Mouse (Mus musculus): ENCODE measurements around the gene Tcf3. TPM values are rescaled to one million over a fixed set of nuclear protein-coding genes. Genes with fewer than 3 reads are reported as not detected.

Gene Tcf3
- total and polyA plus RNA-seq, 3 experiments: 125 to 258 TPM; not detected in 1

DNA sequence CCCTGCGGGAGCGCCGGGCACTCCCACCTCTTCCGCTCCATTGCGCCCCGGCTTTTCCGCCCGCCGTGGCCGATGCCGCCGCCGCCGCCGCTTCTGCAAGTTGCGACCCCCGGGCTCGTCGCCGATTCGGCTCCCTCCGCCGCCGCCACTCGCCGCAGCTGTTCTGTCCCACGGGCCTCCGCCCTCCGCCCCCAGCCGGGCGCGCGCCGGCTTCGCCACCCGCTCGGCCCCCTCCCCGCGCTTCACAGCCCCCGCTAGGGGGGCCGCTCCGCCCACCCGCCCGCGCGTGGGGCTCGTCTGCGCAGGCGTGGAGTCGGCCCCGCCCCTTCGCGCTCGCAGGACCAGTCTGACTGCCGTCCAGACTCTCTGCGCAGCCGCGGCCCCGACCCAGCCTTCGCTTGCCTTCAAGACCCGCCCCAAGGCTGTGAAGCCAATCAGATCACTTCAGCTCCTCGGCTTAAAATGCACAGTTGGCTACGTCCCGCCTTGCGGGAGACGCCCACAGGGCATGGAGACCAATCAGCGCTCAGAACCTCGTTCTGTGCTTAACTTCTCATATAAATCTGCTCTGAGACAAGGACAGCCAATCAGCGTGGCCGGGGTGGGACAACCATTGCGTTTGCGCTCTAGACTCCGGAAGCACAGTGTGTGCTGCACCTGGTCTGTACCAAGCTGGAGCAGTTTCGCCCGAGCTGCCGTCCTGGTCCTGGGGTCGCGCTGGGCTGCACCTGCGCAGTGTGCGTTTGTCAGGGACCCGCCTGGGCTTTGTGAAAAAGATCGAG lies 34.1 kb downstream of the Tcf3 start, which contains the start of gene Mbd3 (continued):
- TF ChIP-seq NRF1 (IDR thresholded peaks at IDR 0.05; ENCODE audit: insufficient read depth, low read depth, low read length, poor library complexity, severe bottlenecking) (peak; percentile 83), HCFC1 (IDR thresholded peaks at IDR 0.05; ENCODE audit: low read depth, low read length) (peak; percentile 80), ZMIZ1 (IDR thresholded peaks at IDR 0.05; ENCODE audit: low read depth, low read length) (peak; percentile 94), ZNF384 (IDR thresholded peaks at IDR 0.05; ENCODE audit: low read depth, low read length) (no peak), USF2 (IDR thresholded peaks at IDR 0.05; ENCODE audit: borderline replicate concordance in 1 of 2, insufficient read depth in 1 of 2, low read depth in 1 of 2, low read length in 2 of 2) (no peak), MAZ (IDR thresholded peaks at IDR 0.05; ENCODE audit: low read depth, low read length) (peak; percentile 93; the same call in 1 of the 2 replicates), TBP (IDR thresholded peaks at IDR 0.05; ENCODE audit: low read depth, low read length) (peak; percentile 95), BHLHE40 (IDR thresholded peaks at IDR 0.05; ENCODE audit: borderline replicate concordance, low read depth, low read length) (no peak), TCF12 (IDR thresholded peaks at IDR 0.05; ENCODE audit: low read depth, low read length) (peak; percentile 53), GABPA (IDR thresholded peaks at IDR 0.05; ENCODE audit: low read depth, low read length) (no peak), GATA1 (IDR thresholded peaks at IDR 0.05; ENCODE audit: low read depth, low read length) (no peak), TAL1 (IDR thresholded peaks at IDR 0.05; ENCODE audit: low read length) (no peak), POLR2A (IDR thresholded peaks at IDR 0.05; ENCODE audit: control insufficient read depth in 1 of 2, insufficient read depth in 1 of 2, low read depth in 1 of 2, low read length in 2 of 2, poor library complexity in 1 of 2) (peak; percentile 93 to 98), CTCF (IDR thresholded peaks at IDR 0.05 in 2 of 3, conservative IDR thresholded peaks at IDR 0.05 in 1 of 3; ENCODE audit: control insufficient read depth in 1 of 3, insufficient read depth in 1 of 3, low read depth in 2 of 3, low read length in 3 of 3, poor library complexity in 1 of 3, severe bottlenecking in 1 of 3) (no peak)

- peaks cover 12 to 21% of the 10 kb centered on the region in 2 experiments for H3K36me3 ChIP-seq (ENCODE audit: control insufficient read depth in 1 of 2, insufficient read depth in 2 of 2, low read length in 2 of 2)
- H3K9ac ChIP-seq (ENCODE audit: control insufficient read depth, low read depth, low read length, poor library complexity, severe bottlenecking): peak overlapping the region; percentile 98
- H3K4me3 ChIP-seq (ENCODE audit: control insufficient read depth in 1 of 2, insufficient read depth in 1 of 2, low read depth in 2 of 2, low read length in 2 of 2): peak overlapping the region; percentile 69 to 74
- H3K79me2 ChIP-seq (ENCODE audit: control insufficient read depth, insufficient read depth, low read length, poor library complexity): peaks cover 30% of the 10 kb centered on the region
- H3K27me3 ChIP-seq (ENCODE audit: control insufficient read depth in 1 of 2, insufficient read depth in 2 of 2, low read length in 2 of 2): no peaks in the 10 kb centered on the region
- H3K9me3 ChIP-seq (replicated peaks; ENCODE audit: insufficient read depth, low read length): no peaks in the 10 kb centered on the region
- peaks cover 0 to 26% of the 10 kb centered on the region in 2 experiments; a peak in 3 of 4 replicates for H3K4me1 ChIP-seq (ENCODE audit: control insufficient read depth in 1 of 2, insufficient read depth in 2 of 2, low read length in 2 of 2)
- H3K27ac ChIP-seq (ENCODE audit: control insufficient read depth, low read depth, low read length): peak overlapping the region; percentile 93
- peak; percentile 98 for DNase-seq (ENCODE audit: low read depth, low spot score)
- no peak for TF ChIP-seq ELF1 (IDR thresholded peaks at IDR 0.05; ENCODE audit: low read depth, low read length)
- peak; percentile 96 for TF ChIP-seq MAX (IDR thresholded peaks at IDR 0.05; ENCODE audit: low read length)
- peak; percentile 74 for TF ChIP-seq POLR2AphosphoS2 (IDR thresholded peaks at IDR 0.05; ENCODE audit: low read length)
- TF ChIP-seq USF2 (IDR thresholded peaks at IDR 0.05; ENCODE audit: borderline replicate concordance in 1 of 2, insufficient read depth in 1 of 2, low read depth in 1 of 2, low read length in 2 of 2): no peak
- TF ChIP-seq MYB (IDR thresholded peaks at IDR 0.05; ENCODE audit: low read depth, low read length): 0 out of 2 replicates have a peak, but pooled peaks have one; percentile 10
- no peak for TF ChIP-seq ZKSCAN1 (IDR thresholded peaks at IDR 0.05; ENCODE audit: low read depth, low read length)
- TF ChIP-seq SIN3A (IDR thresholded peaks at IDR 0.05; ENCODE audit: low read length): peak; percentile 76
- peak; percentile 64 for TF ChIP-seq TCF12 (IDR thresholded peaks at IDR 0.05; ENCODE audit: low read depth, low read length)
- TF ChIP-seq CHD2 (IDR thresholded peaks at IDR 0.05; ENCODE audit: low read length): no peak
- no peak for TF ChIP-seq MAFK (IDR thresholded peaks at IDR 0.05; ENCODE audit: borderline replicate concordance, low read depth, low read length)
- peak; percentile 92 for TF ChIP-seq MYC (IDR thresholded peaks at IDR 0.05; ENCODE audit: low read depth, low read length)
- TF ChIP-seq ZMIZ1 (IDR thresholded peaks at IDR 0.05; ENCODE audit: low read depth, low read length): peak; percentile 94
- peak; percentile 90 for TF ChIP-seq MXI1 (IDR thresholded peaks at IDR 0.05; ENCODE audit: low read depth, low read length)
- TF ChIP-seq JUND (IDR thresholded peaks at IDR 0.05; ENCODE audit: low read depth, low read length): no peak
- no peak; the same call in 1 of the 2 replicates for TF ChIP-seq KAT2A (conservative IDR thresholded peaks at IDR 0.05; ENCODE audit: low read depth, low read length)
- peak; percentile 47; the same call in 1 of the 2 replicates for TF ChIP-seq MEF2A (IDR thresholded peaks at IDR 0.05; ENCODE audit: extremely low read depth, insufficient replicate concordance, low read depth, low read length, poor library complexity, severe bottlenecking)
- peak; percentile 80 to 85 for TF ChIP-seq POLR2A (IDR thresholded peaks at IDR 0.05; ENCODE audit: control insufficient read depth in 1 of 2, insufficient read depth in 1 of 2, low read depth in 1 of 2, low read length in 2 of 2, poor library complexity in 1 of 2)
- no peak for TF ChIP-seq UBTF (IDR thresholded peaks at IDR 0.05; ENCODE audit: borderline replicate concordance, insufficient read depth, low read depth, low read length)
- no peak for TF ChIP-seq RAD21 (IDR thresholded peaks at IDR 0.05; ENCODE audit: low read depth, low read length)
- peak; percentile 45 for TF ChIP-seq USF1 (IDR thresholded peaks at IDR 0.05; ENCODE audit: low read depth, low read length)
- TF ChIP-seq EP300 (IDR thresholded peaks at IDR 0.05; ENCODE audit: low read depth in 1 of 2, low read length in 2 of 2): 0 out of 4 replicates have a peak, but pooled peaks of 1 of the 2 experiments have one; percentile 14
- TF ChIP-seq CTCF (IDR thresholded peaks at IDR 0.05 in 2 of 3, conservative IDR thresholded peaks at IDR 0.05 in 1 of 3; ENCODE audit: control insufficient read depth in 1 of 3, insufficient read depth in 1 of 3, low read depth in 2 of 3, low read length in 3 of 3, poor library complexity in 1 of 3, severe bottlenecking in 1 of 3): no peak
Observed at GRCm38 (mm10) chr10:80398719-80399190, 34.7 kb downstream of the Tcf3 start.
